In the genomic region with DNA sequence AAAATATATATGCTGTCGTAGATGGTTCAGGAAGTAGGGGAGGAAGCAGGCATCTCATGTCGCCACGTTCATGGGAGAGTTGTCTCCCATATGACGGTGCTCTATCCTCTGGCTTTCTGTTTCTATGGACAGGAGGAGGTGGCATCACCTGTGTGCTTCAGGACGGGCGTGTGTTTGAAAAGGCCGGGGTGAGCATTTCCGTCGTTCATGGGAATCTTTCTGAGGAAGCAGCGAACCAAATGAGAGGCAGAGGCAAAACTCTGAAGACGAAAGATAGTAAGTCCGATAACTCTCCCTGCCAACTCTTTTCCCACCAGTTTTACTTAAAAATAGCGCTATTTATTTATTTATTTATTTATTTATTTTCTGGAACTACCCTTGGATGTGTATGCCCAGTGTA, we compare ENCODE assay signal across 25 mouse cellular contexts. TPM values are rescaled to one million over a fixed set of nuclear protein-coding genes. Genes with fewer than 3 reads are reported as not detected.
DNase-seq lines count a peak whose midpoint lies in the region; ATAC-seq and TF ChIP-seq lines count a peak whose summit lies in the region.
"Had no signal": no experiment of that assay in that cellular context is flagged by ENCODE, and none has a peak within 500 bp of the region (broad histone marks: within the 10 kb centered on the region; RNA-seq: fewer than 3 reads in every experiment).

No protein-coding gene starts in this region.

- H3K9me3 ChIP-seq in heart, embryonic 12.5 days (replicated peaks): no peaks in the 10 kb centered on the region
- no peaks in the 10 kb centered on the region for H3K9me3 ChIP-seq in limb, embryonic 11.5 days (ENCODE audit: control insufficient read depth, low read length)
- no peaks in the 10 kb centered on the region for H3K9me3 ChIP-seq in limb, embryonic 10.5 days (replicated peaks)
- no peaks in the 10 kb centered on the region for H3K9me3 ChIP-seq in liver, embryonic 13.5 days (replicated peaks)
- H3K9me3 ChIP-seq: forebrain, embryonic 12.5 days; hindbrain, embryonic 13.5 days; limb, embryonic 15.5 days; midbrain, embryonic 12.5 days had no signal

- TF ChIP-seq CTCF in bone marrow, adult 2 months (IDR thresholded peaks at IDR 0.05; ENCODE audit: control insufficient read depth, insufficient read depth, low read length): no peak

- H3K27me3 ChIP-seq in heart, embryonic 12.5 days (replicated peaks): no peaks in the 10 kb centered on the region
- H3K27me3 ChIP-seq in limb, embryonic 11.5 days (ENCODE audit: control insufficient read depth, insufficient read depth, low read length): no peaks in the 10 kb centered on the region
- no peaks in the 10 kb centered on the region for H3K27me3 ChIP-seq in limb, embryonic 10.5 days (ENCODE audit: low read depth, poor library complexity, severe bottlenecking)
- H3K27me3 ChIP-seq in liver, embryonic 13.5 days: no peaks in the 10 kb centered on the region
- H3K27me3 ChIP-seq: forebrain, embryonic 12.5 days; hindbrain, embryonic 13.5 days; limb, embryonic 15.5 days; midbrain, embryonic 12.5 days had no signal

- peaks cover 37% of the 10 kb centered on the region for H3K36me3 ChIP-seq in heart, embryonic 12.5 days
- H3K36me3 ChIP-seq in limb, embryonic 11.5 days (ENCODE audit: control insufficient read depth, insufficient read depth, low read length): peaks cover 12% of the 10 kb centered on the region; the same call in 1 of the 2 replicates
- peaks cover 39% of the 10 kb centered on the region for H3K36me3 ChIP-seq in limb, embryonic 10.5 days
- peaks cover 59% of the 10 kb centered on the region for H3K36me3 ChIP-seq in liver, embryonic 13.5 days

- no peak overlapping the region for H3K27ac ChIP-seq in heart, embryonic 12.5 days (ENCODE audit: poor library complexity, severe bottlenecking)
- H3K27ac ChIP-seq in limb, embryonic 11.5 days (replicated peaks; ENCODE audit: low read depth, low read length): no peak overlapping the region
- no peak overlapping the region for H3K27ac ChIP-seq in limb, embryonic 10.5 days
- H3K27ac ChIP-seq in bone marrow, adult 2 months (ENCODE audit: control insufficient read depth, insufficient read depth, low read depth, low read length, poor library complexity): no peak overlapping the region
- H3K27ac ChIP-seq in liver, embryonic 13.5 days: peak overlapping the region; percentile 99
- H3K27ac ChIP-seq: forebrain, embryonic 12.5 days; hindbrain, embryonic 13.5 days; limb, embryonic 15.5 days; midbrain, embryonic 12.5 days had no signal

- H3K9ac ChIP-seq in heart, embryonic 12.5 days: no peak overlapping the region
- H3K9ac ChIP-seq in limb, embryonic 11.5 days (ENCODE audit: low read length): no peak overlapping the region
- H3K9ac ChIP-seq in liver, embryonic 13.5 days: peak overlapping the region; percentile 99
- H3K9ac ChIP-seq: forebrain, embryonic 12.5 days; hindbrain, embryonic 13.5 days; limb, embryonic 15.5 days; midbrain, embryonic 12.5 days had no signal

- H3K4me1 ChIP-seq in heart, embryonic 12.5 days (replicated peaks): peaks cover 24% of the 10 kb centered on the region
- no peaks in the 10 kb centered on the region for H3K4me1 ChIP-seq in limb, embryonic 11.5 days (ENCODE audit: control insufficient read depth, insufficient read depth, low read length)
- H3K4me1 ChIP-seq in limb, embryonic 10.5 days: peaks cover 9% of the 10 kb centered on the region
- H3K4me1 ChIP-seq in bone marrow, adult 2 months (ENCODE audit: control insufficient read depth, insufficient read depth, low read length): peaks cover 1% of the 10 kb centered on the region; the same call in 1 of the 2 replicates
- H3K4me1 ChIP-seq in liver, embryonic 13.5 days (replicated peaks): peaks cover 67% of the 10 kb centered on the region

- no peak for DNase-seq in heart, postnatal 4 days
- peak; percentile 13 for DNase-seq in limb, embryonic 11.5 days (ENCODE audit: low spot score)
- DNase-seq in limb, embryonic 10.5 days (ENCODE audit: low spot score): no peak
- DNase-seq in liver, embryonic 13.5 days: no peak
- DNase-seq in thymus, postnatal 25 days: no peak
- no peak for DNase-seq in left cerebral cortex, postnatal 14 days (ENCODE audit: low spot score in 2 of 2)
- DNase-seq: cerebellum, adult 9-10 months; kidney, postnatal 10 days; lung, postnatal 36 days; right cerebral cortex, postnatal 25 days; thymus, postnatal 36 days had no signal

- no peak for ATAC-seq in heart, embryonic 12.5 days (ENCODE audit: insufficient number of reproducible peaks, low FRiP score)
- no peak for ATAC-seq in limb, embryonic 11.5 days (ENCODE audit: insufficient number of reproducible peaks, low FRiP score, low TSS enrichment, low read depth)
- no peak for ATAC-seq in liver, embryonic 13.5 days (ENCODE audit: low read depth)

- H3K4me2 ChIP-seq in heart, embryonic 12.5 days: peak overlapping the region; percentile 23
- no peak overlapping the region for H3K4me2 ChIP-seq in limb, embryonic 11.5 days (ENCODE audit: low read depth, severe bottlenecking)
- H3K4me2 ChIP-seq in liver, embryonic 13.5 days: peak overlapping the region; percentile 79
- H3K4me2 ChIP-seq: forebrain, embryonic 12.5 days; hindbrain, embryonic 13.5 days; limb, embryonic 15.5 days; midbrain, embryonic 12.5 days had no signal

- WGBS in heart, embryonic 12.5 days: 84% methylated on average over 13 of the region's 13 CpGs
- 90% methylated on average over 13 of the region's 13 CpGs for WGBS in limb, embryonic 11.5 days
- 92% methylated on average over 13 of the region's 13 CpGs for WGBS in limb, embryonic 10.5 days
- WGBS in bone marrow, adult 2 months: 84% methylated on average over 13 of the region's 13 CpGs
- 36% methylated on average over 13 of the region's 13 CpGs for WGBS in liver, embryonic 13.5 days (ENCODE audit: insufficient replicate concordance)

- H3K4me3 ChIP-seq in heart, embryonic 12.5 days: peak overlapping the region; percentile 22
- H3K4me3 ChIP-seq in limb, embryonic 11.5 days (ENCODE audit: low read depth, low read length): no peak overlapping the region
- no peak overlapping the region for H3K4me3 ChIP-seq in limb, embryonic 10.5 days
- peak overlapping the region; percentile 69 for H3K4me3 ChIP-seq in bone marrow, adult 2 months (replicated peaks; ENCODE audit: control insufficient read depth, low read depth, low read length)
- peak overlapping the region; percentile 97 for H3K4me3 ChIP-seq in liver, embryonic 13.5 days (replicated peaks)
- H3K4me3 ChIP-seq: forebrain, embryonic 12.5 days; hindbrain, embryonic 13.5 days; limb, embryonic 15.5 days; midbrain, embryonic 12.5 days had no signal

- intact Hi-C loops in left cerebral cortex, postnatal 14 days (cut with DNase I): no loop called here

- no peak for TF ChIP-seq POLR2A in bone marrow, adult 2 months (IDR thresholded peaks at IDR 0.05; ENCODE audit: borderline replicate concordance, control insufficient read depth, low read depth, low read length)

RNA-seq across cellular contexts. Expression of a gene that starts 2.3 kb away (rescaled TPM):
- 39.9 and 48.0 TPM in 2 replicates for polyA plus RNA-seq in heart, embryonic 12.5 days (2016; fragmentation: Nextera tagmentation; extraction: Ambion mirVana)
- total RNA-seq in heart, postnatal 4 days (2021): 10 to 100 TPM; 17.5 to 18.0 TPM
- polyA plus RNA-seq in limb, embryonic 11.5 days (2014; fragmentation: Nextera tagmentation; extraction: Ambion mirVana): 21.9 and 23.5 TPM in 2 replicates
- polyA plus RNA-seq in limb, embryonic 10.5 days (2016; fragmentation: Nextera tagmentation; extraction: Ambion mirVana): 26.6 and 29.7 TPM in 2 replicates
- 68.6 and 121 TPM in 2 replicates for polyA plus RNA-seq in bone marrow, adult 2 months (2011; ENCODE audit: insufficient read depth, insufficient read length, low replicate concordance, missing spikeins)
- polyA plus RNA-seq in liver, embryonic 13.5 days (2015; fragmentation: Nextera tagmentation; extraction: Ambion mirVana): 422 and 453 TPM in 2 replicates
- total RNA-seq in left cerebral cortex, postnatal 14 days (2021): 10 to 100 TPM; 33.7 to 35.5 TPM

RNA-seq across cellular contexts. Expression of a gene that starts 33.9 kb away (rescaled TPM):
- polyA plus RNA-seq in heart, embryonic 12.5 days (2016; fragmentation: Nextera tagmentation; extraction: Ambion mirVana): 0.17 TPM in 1 of 2 replicates, not detected in the other
- total RNA-seq in heart, postnatal 4 days (2021): not detected
- not detected in 2 replicates for polyA plus RNA-seq in limb, embryonic 11.5 days (2014; fragmentation: Nextera tagmentation; extraction: Ambion mirVana)
- polyA plus RNA-seq in limb, embryonic 10.5 days (2016; fragmentation: Nextera tagmentation; extraction: Ambion mirVana): not detected in 2 replicates
- polyA plus RNA-seq in bone marrow, adult 2 months (2011; ENCODE audit: insufficient read depth, insufficient read length, low replicate concordance, missing spikeins): not detected in 2 replicates
- not detected in 2 replicates for polyA plus RNA-seq in liver, embryonic 13.5 days (2015; fragmentation: Nextera tagmentation; extraction: Ambion mirVana)
- not detected for total RNA-seq in left cerebral cortex, postnatal 14 days (2021)
- total RNA-seq: adrenal gland, postnatal 4 days; layer of hippocampus, postnatal 10 days had no signal
- polyA plus RNA-seq: C2C12; embryonic facial prominence, embryonic 14.5 days; forebrain, embryonic 12.5 days; heart, embryonic 14.5 days; hindbrain, embryonic 13.5 days; intestine, embryonic 14.5 days; limb, embryonic 15.5 days; midbrain, embryonic 12.5 days; neural tube, embryonic 14.5 days had no signal

RNA-seq across cellular contexts. Expression of a gene that starts 46.5 kb away (rescaled TPM):
- not detected in 2 replicates for polyA plus RNA-seq in heart, embryonic 12.5 days (2016; fragmentation: Nextera tagmentation; extraction: Ambion mirVana)
- total RNA-seq in heart, postnatal 4 days (2021): not detected
- not detected in 2 replicates for polyA plus RNA-seq in limb, embryonic 11.5 days (2014; fragmentation: Nextera tagmentation; extraction: Ambion mirVana)
- polyA plus RNA-seq in limb, embryonic 10.5 days (2016; fragmentation: Nextera tagmentation; extraction: Ambion mirVana): 0.11 TPM in 1 of 2 replicates, not detected in the other
- 0.79 TPM in 1 of 2 replicates, not detected in the other for polyA plus RNA-seq in bone marrow, adult 2 months (2011; ENCODE audit: insufficient read depth, insufficient read length, low replicate concordance, missing spikeins)
- polyA plus RNA-seq in liver, embryonic 13.5 days (2015; fragmentation: Nextera tagmentation; extraction: Ambion mirVana): 0.06 and 0.16 TPM in 2 replicates
- total RNA-seq in left cerebral cortex, postnatal 14 days (2021): not detected
- total RNA-seq: adrenal gland, postnatal 4 days; layer of hippocampus, postnatal 10 days had no signal
- polyA plus RNA-seq: C2C12; embryonic facial prominence, embryonic 14.5 days; heart, embryonic 14.5 days; hindbrain, embryonic 13.5 days; intestine, embryonic 14.5 days; limb, embryonic 15.5 days; neural tube, embryonic 14.5 days had no signal

RNA-seq across cellular contexts. Expression of a gene that starts 55.3 kb away (rescaled TPM):
- 111 and 112 TPM in 2 replicates for polyA plus RNA-seq in heart, embryonic 12.5 days (2016; fragmentation: Nextera tagmentation; extraction: Ambion mirVana)
- total RNA-seq in heart, postnatal 4 days (2021): 10 to 100 TPM; 73.2 to 79.4 TPM
- polyA plus RNA-seq in limb, embryonic 11.5 days (2014; fragmentation: Nextera tagmentation; extraction: Ambion mirVana): 126 and 129 TPM in 2 replicates
- polyA plus RNA-seq in limb, embryonic 10.5 days (2016; fragmentation: Nextera tagmentation; extraction: Ambion mirVana): 92.9 and 108 TPM in 2 replicates
- 5.3 and 5.4 TPM in 2 replicates for polyA plus RNA-seq in bone marrow, adult 2 months (2011; ENCODE audit: insufficient read depth, insufficient read length, low replicate concordance, missing spikeins)
- 32.9 and 41.4 TPM in 2 replicates for polyA plus RNA-seq in liver, embryonic 13.5 days (2015; fragmentation: Nextera tagmentation; extraction: Ambion mirVana)
- 100 to 1,000 TPM; 108 to 121 TPM for total RNA-seq in left cerebral cortex, postnatal 14 days (2021)

RNA-seq across cellular contexts. Expression of a gene that starts 55.6 kb away (rescaled TPM):
- polyA plus RNA-seq in heart, embryonic 12.5 days (2016; fragmentation: Nextera tagmentation; extraction: Ambion mirVana): not detected in 2 replicates
- not detected for total RNA-seq in heart, postnatal 4 days (2021)
- not detected in 2 replicates for polyA plus RNA-seq in limb, embryonic 11.5 days (2014; fragmentation: Nextera tagmentation; extraction: Ambion mirVana)
- not detected in 2 replicates for polyA plus RNA-seq in limb, embryonic 10.5 days (2016; fragmentation: Nextera tagmentation; extraction: Ambion mirVana)
- not detected in 2 replicates for polyA plus RNA-seq in bone marrow, adult 2 months (2011; ENCODE audit: insufficient read depth, insufficient read length, low replicate concordance, missing spikeins)
- not detected in 2 replicates for polyA plus RNA-seq in liver, embryonic 13.5 days (2015; fragmentation: Nextera tagmentation; extraction: Ambion mirVana)
- total RNA-seq in left cerebral cortex, postnatal 14 days (2021): not detected
- total RNA-seq: adrenal gland, postnatal 4 days; layer of hippocampus, postnatal 10 days had no signal
- polyA plus RNA-seq: C2C12; embryonic facial prominence, embryonic 14.5 days; forebrain, embryonic 12.5 days; heart, embryonic 14.5 days; hindbrain, embryonic 13.5 days; intestine, embryonic 14.5 days; limb, embryonic 15.5 days; midbrain, embryonic 12.5 days; neural tube, embryonic 14.5 days; testis, adult 2 months had no signal

Comparison
In these comparisons a context has a peak if more than half of its experiments do, and no peak if none do; other contexts are left out.
1. H3K4me3 ChIP-seq: peak in heart, embryonic 12.5 days (single experiment), bone marrow, adult 2 months (single experiment) and liver, embryonic 13.5 days (single experiment); none in limb, embryonic 11.5 days (single experiment) and limb, embryonic 10.5 days (single experiment).